Mouse (Mus musculus): Measurements from ENCODE around the gene Nectin2. TPM values are rescaled to one million over a fixed set of nuclear protein-coding genes. Genes with fewer than 3 reads are reported as not detected.

Nectin2 gene
- polyA plus RNA-seq, 1 experiment from 2014 or later: 140 TPM

- Histone ChIP-seq H3K9ac (no peak overlapping the region), H3K4me1 (peaks cover 26% of the 10 kb centered on the region), H3K4me2 (no peak overlapping the region), H3K4me3 (no peak overlapping the region), H3K36me3 (peaks cover 27% of the 10 kb centered on the region; the same call in 1 of the 2 replicates), H3K27me3 (no peaks in the 10 kb centered on the region), H3K9me3 (no peaks in the 10 kb centered on the region), H3K27ac (no peak overlapping the region)
- 54% methylated on average over 12 of the region's 12 CpGs for WGBS
- no peak for ATAC-seq (ENCODE audit: borderline replicate concordance, extremely low read depth, low FRiP score, low TSS enrichment)
Observed at GRCm38 (mm10) chr7:19700299-19701068, 49.8 kb downstream of the Nectin2 start.

DNA sequence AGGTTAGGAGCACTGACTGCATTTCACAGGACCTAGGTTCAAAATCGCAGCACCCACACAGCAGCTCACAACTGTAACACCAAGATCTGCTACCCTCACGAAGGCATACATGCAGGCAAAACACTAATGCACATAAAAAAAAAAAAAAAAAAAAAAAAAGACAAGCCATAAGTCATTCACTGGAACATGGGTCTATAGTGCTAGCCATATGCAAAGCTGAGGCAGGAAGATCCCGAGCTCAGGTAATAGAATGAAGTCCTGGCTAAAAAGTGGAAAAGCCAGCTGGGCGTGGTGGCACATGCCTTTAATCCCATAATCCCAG lies 50.5 kb downstream of the Nectin2 start:
- Histone ChIP-seq H3K9ac (no peak overlapping the region), H3K27ac (no peak overlapping the region), H3K4me1 (peaks cover 33% of the 10 kb centered on the region), H3K36me3 (peaks cover 27% of the 10 kb centered on the region; the same call in 1 of the 2 replicates), H3K9me3 (no peaks in the 10 kb centered on the region), H3K4me2 (no peak overlapping the region), H3K4me3 (no peak overlapping the region), H3K27me3 (no peaks in the 10 kb centered on the region)
- ATAC-seq (ENCODE audit: borderline replicate concordance, extremely low read depth, low FRiP score, low TSS enrichment): no peak
- 83% methylated on average over 4 of the region's 4 CpGs for WGBS

DNA sequence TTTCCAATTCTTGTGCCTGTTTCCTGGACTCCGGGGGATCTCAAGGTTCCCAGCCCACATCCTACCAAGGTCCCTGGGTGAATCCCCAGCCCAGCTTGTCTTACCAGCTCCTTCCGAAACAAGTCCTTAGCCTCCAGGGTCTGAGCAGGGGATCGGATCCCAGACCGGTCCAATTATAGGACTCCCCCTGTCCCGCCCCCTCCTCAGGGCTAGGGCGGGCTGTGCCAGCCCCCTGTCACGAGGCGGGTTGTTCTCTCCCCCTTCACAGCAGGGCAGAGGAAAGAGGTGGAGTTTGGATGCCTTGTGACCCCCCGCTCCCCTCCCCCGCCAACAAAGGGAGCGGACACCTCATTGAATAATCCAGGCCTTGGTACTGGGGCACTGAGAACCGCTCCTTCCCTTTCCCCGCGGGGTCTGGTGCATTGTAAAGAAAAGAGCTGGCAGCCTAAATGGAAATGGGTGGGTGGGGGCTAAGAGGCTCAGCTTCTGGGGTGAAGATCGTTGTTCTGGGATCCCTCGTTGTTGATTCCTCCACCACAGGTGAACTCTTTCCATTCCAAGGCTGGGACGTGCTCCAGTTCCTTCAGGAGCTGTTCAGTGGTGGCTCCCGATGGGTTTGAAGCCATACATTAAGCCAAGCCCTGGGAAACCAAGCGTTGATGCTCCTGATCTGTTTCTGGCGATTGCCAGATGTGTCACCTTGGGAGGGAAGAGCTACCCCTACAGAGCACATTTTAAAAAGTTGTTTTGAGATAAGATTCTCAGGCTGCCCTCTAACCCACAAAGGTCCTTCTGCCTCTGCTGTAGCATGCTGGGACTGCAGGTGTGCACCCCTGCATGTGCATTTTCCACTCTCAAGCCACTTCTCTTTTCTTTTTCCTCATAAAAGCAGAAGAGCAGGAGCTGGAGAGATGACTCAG lies 51.1 kb downstream of the Nectin2 start, which contains the start of gene Apoe:
TSS of gene Apoe (minus strand) at position 282 of the 920 bp plus-strand sequence.
- H3K4me1 ChIP-seq: peaks cover 38% of the 10 kb centered on the region
- H3K4me3 ChIP-seq: peak within 1 kb of the TSS; percentile 40
- H3K27me3 ChIP-seq: no peaks in the 10 kb centered on the region
- 2% methylated on average over 19 of the region's 20 CpGs for WGBS
- peak within 1 kb of the TSS; percentile 65 for H3K4me2 ChIP-seq
- peak; percentile 48; the same call in 1 of the 2 replicates for ATAC-seq (ENCODE audit: borderline replicate concordance, extremely low read depth, low FRiP score, low TSS enrichment)
- no peaks in the 10 kb centered on the region for H3K9me3 ChIP-seq
- peaks cover 27% of the 10 kb centered on the region; the same call in 1 of the 2 replicates for H3K36me3 ChIP-seq
- H3K9ac ChIP-seq: peak within 1 kb of the TSS; percentile 40
- peak within 1 kb of the TSS; percentile 36 for H3K27ac ChIP-seq

DNA sequence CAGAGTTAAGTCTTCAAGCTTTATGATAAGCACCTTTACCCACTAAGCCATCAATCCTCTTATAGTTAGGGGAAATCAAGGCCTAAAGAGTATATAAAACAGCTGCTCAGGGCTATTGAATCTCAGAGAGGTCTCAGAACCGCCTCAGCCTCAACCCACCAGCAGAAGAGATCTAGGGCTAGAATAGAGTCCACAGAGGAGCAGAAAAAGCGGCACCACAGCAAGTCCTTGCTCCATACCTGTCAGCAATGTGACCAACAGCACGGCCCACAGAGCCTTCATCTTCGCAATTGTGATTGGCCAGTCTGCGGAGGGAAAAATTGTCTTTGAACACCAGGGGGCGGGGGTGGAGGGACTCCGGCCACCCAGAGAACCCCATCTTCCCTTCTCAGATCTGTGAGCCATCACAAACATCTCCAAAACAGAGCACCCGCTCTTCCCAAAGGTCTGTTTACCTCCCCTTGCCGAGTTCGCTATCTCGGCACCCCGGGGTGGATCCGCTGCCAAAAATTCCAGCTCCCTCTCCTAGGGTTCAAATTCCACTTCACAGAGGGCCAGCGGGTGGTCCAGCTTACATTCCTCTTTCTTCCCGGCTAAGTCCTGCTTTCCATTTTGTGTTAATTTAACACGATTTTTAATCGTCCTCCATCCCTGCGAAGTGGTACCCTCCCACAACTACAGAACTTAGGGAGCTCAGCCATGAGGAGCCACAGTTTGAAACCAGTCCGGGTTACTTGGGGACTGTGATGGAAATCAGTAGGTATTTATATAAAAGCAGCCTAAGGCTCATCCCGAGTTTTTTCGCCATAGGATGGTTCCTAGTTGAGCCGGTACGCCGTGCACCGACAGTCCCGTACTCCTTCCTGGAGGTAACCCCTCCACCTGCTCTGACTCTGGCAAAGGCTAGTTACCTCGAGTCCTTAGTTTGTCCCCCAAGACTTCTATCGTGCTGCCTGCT lies 52.1 kb downstream of the Nectin2 start:
- H3K27ac ChIP-seq: peak overlapping the region; percentile 36
- H3K27me3 ChIP-seq: no peaks in the 10 kb centered on the region
- H3K4me2 ChIP-seq: peak overlapping the region; percentile 65
- H3K4me1 ChIP-seq: peaks cover 47% of the 10 kb centered on the region
- peak overlapping the region; percentile 40 for H3K9ac ChIP-seq
- WGBS: 2% methylated on average over 28 of the region's 28 CpGs
- peaks cover 20% of the 10 kb centered on the region; the same call in 1 of the 2 replicates for H3K36me3 ChIP-seq
- no peaks in the 10 kb centered on the region for H3K9me3 ChIP-seq
- H3K4me3 ChIP-seq: peak overlapping the region; percentile 40
- no peak for ATAC-seq (ENCODE audit: borderline replicate concordance, extremely low read depth, low FRiP score, low TSS enrichment)

DNA sequence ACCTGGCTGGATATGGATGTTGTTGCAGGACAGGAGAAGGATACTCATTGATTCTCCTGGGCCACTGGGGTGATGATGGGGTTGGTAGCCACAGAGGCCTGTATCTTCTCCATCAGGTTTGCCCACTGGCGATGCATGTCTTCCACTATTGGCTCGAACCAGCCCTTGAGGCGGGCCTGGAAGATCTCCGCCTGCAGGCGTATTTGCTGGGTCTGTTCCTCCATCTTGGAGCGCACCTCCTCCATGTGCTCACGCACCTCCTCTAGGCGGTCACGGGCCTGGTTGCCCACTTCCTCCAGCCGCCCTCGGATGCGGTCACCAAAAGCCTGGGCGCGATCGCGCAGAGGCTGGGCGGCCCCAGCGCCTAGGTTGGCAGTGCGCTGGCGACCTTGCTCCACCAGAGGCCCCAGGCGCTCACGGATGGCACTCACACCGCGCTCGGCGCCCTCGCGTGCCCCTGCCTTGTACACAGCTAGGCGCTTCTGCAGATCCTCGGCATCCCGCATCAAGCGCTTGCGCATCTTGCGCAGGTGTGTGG lies 53.9 kb downstream of the Nectin2 start:
- Histone ChIP-seq H3K4me2 (no peak overlapping the region), H3K36me3 (0 out of 2 replicates have a peak, but pooled peaks cover 4% of the 10 kb centered on the region), H3K27me3 (no peaks in the 10 kb centered on the region), H3K4me1 (peaks cover 64% of the 10 kb centered on the region), H3K4me3 (no peak overlapping the region), H3K9ac (no peak overlapping the region), H3K27ac (no peak overlapping the region), H3K9me3 (no peaks in the 10 kb centered on the region)
- no peak for ATAC-seq (ENCODE audit: borderline replicate concordance, extremely low read depth, low FRiP score, low TSS enrichment)
- 92% methylated on average over 34 of the region's 34 CpGs for WGBS

- Histone ChIP-seq H3K9me3 (no peaks in the 10 kb centered on the region), H3K4me1 (peaks cover 62% of the 10 kb centered on the region), H3K27ac (no peak overlapping the region), H3K9ac (no peak overlapping the region), H3K27me3 (no peaks in the 10 kb centered on the region), H3K4me3 (no peak overlapping the region), H3K4me2 (no peak overlapping the region), H3K36me3 (0 out of 2 replicates have a peak, but pooled peaks cover 3% of the 10 kb centered on the region)
- no peak for ATAC-seq (ENCODE audit: borderline replicate concordance, extremely low read depth, low FRiP score, low TSS enrichment)
- WGBS: 73% methylated on average over 6 of the region's 6 CpGs
Observed at GRCm38 (mm10) chr7:19695881-19696280, 54.4 kb downstream of the Nectin2 start.

- Histone ChIP-seq H3K4me3 (no peak overlapping the region), H3K4me1 (peaks cover 58% of the 10 kb centered on the region), H3K27me3 (no peaks in the 10 kb centered on the region), H3K9ac (no peak overlapping the region), H3K9me3 (no peaks in the 10 kb centered on the region), H3K36me3 (0 out of 2 replicates have a peak, but pooled peaks cover 3% of the 10 kb centered on the region), H3K27ac (peak overlapping the region; percentile 72), H3K4me2 (no peak overlapping the region)
- 14% methylated on average over 8 of the region's 8 CpGs for WGBS
- no peak for ATAC-seq (ENCODE audit: borderline replicate concordance, extremely low read depth, low FRiP score, low TSS enrichment)
Observed at GRCm38 (mm10) chr7:19695213-19695594, 55.1 kb downstream of the Nectin2 start.

- H3K9me3 ChIP-seq: no peaks in the 10 kb centered on the region
- no peaks in the 10 kb centered on the region for H3K27me3 ChIP-seq
- 71% methylated on average over 10 of the region's 10 CpGs for WGBS
- ATAC-seq (ENCODE audit: borderline replicate concordance, extremely low read depth, low FRiP score, low TSS enrichment): no peak
- 0 out of 2 replicates have a peak, but pooled peaks cover 3% of the 10 kb centered on the region for H3K36me3 ChIP-seq
- H3K4me3 ChIP-seq: no peak overlapping the region
- H3K9ac ChIP-seq: no peak overlapping the region
- no peak overlapping the region for H3K4me2 ChIP-seq
- peak overlapping the region; percentile 74 for H3K27ac ChIP-seq
- H3K4me1 ChIP-seq: peaks cover 57% of the 10 kb centered on the region
Observed at GRCm38 (mm10) chr7:19694336-19695212, 55.7 kb downstream of the Nectin2 start.

DNA sequence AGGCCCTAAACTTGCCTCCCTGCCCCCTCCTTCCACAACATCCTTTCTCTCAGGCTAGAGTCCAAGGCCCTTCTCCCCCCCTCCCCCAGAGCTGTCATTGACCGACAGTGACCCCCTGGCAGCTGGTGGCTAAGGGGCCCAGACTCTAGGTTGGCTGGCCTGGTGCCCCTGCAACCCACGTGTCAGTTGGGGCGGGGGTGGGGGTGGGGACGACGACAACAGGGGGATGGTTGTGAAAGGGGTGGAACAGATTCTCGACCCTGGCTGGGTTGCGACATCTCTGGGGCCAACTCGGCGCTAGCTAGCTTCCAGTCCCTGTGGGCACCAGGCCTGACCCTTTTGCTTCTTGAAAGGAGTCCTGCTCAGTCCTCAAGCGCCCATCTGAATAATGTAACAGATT lies 56.9 kb downstream of the Nectin2 start:
- no peak overlapping the region for H3K4me3 ChIP-seq
- 20% methylated on average over 10 of the region's 10 CpGs for WGBS
- peak overlapping the region; percentile 4; the same call in 1 of the 2 replicates for H3K4me2 ChIP-seq
- H3K27me3 ChIP-seq: no peaks in the 10 kb centered on the region
- H3K9ac ChIP-seq: no peak overlapping the region
- 0 out of 2 replicates have a peak, but pooled peaks cover 3% of the 10 kb centered on the region for H3K36me3 ChIP-seq
- peak; percentile 72 for ATAC-seq (ENCODE audit: borderline replicate concordance, extremely low read depth, low FRiP score, low TSS enrichment)
- H3K4me1 ChIP-seq: peaks cover 47% of the 10 kb centered on the region
- H3K9me3 ChIP-seq: no peaks in the 10 kb centered on the region
- peak overlapping the region; percentile 74 for H3K27ac ChIP-seq
